Mouse (Mus musculus): ENCODE data around the gene Krtap2-4. TPM values are rescaled to one million over a fixed set of nuclear protein-coding genes. Genes with fewer than 3 reads are reported as not detected.

Krtap2-4 gene
- total and polyA plus RNA-seq, 3 experiments: not detected

DNA sequence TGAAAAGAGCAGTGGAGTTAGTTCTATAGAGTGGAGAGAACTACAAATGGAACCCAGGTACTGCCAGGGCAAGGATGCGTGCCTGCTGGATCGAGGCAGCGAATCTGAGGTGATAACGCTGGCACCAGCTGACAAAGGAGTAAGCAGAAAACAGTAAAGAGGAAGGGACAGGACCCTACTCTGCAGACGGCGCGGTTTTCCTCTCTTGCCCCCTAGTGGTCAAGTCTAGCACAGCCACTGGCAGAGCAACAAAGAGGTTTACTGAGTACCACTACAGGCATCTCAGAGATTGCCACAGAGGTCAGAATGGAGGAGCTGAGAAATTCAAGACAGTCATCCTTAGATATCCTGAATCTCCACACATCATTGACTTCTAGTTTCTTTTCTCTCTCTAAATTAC, 40.5 kb downstream of the Krtap2-4 start:
- H3K4me1 ChIP-seq (ENCODE audit: insufficient read depth, low read depth, low read length): no peaks in the 10 kb centered on the region
- peaks cover 11% of the 10 kb centered on the region for H3K9me3 ChIP-seq (replicated peaks)
- DNase-seq (ENCODE audit: low spot score): peak; percentile 2
- H3K27me3 ChIP-seq (ENCODE audit: insufficient read depth, low read length): no peaks in the 10 kb centered on the region
- no peak for TF ChIP-seq TAL1 (conservative IDR thresholded peaks at IDR 0.05; ENCODE audit: low read depth, low read length)
- no peak for TF ChIP-seq GATA2 (IDR thresholded peaks at IDR 0.05; ENCODE audit: borderline replicate concordance, low read depth, low read length)
- TF ChIP-seq CTCF (IDR thresholded peaks at IDR 0.05; ENCODE audit: low read depth, low read length): peak; percentile 38; the same call in 1 of the 2 replicates
- TF ChIP-seq POLR2AphosphoS5 (IDR thresholded peaks at IDR 0.05; ENCODE audit: insufficient replicate concordance, low read depth, low read length): no peak
- no peak overlapping the region for H3K4me3 ChIP-seq (ENCODE audit: low read depth, low read length)
- H3K36me3 ChIP-seq (replicated peaks): no peaks in the 10 kb centered on the region
- ATAC-seq (ENCODE audit: extremely low read depth, insufficient number of reproducible peaks, low FRiP score, poor library complexity, severe bottlenecking): peak; percentile 45; the same call in 1 of the 2 replicates

DNA sequence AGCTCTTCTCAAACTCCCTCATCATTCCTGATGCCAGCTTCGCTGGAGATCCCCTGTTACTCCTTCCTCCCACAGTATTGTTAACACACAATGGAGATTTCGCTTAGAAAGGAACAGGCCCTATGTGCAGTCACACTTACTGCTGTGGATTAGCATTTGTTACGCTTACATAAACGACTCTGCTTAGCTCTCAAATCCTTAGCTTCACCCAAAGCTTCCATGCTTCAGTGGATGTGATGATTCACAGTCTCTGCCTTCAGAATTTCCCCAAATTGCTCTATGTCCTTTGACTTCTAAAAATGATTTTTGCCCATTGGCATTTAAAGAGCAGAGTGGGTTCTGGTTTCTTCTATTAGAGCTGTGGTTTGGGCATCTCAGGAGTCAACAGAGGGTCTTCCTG, 41.5 kb downstream of the Krtap2-4 start:
- no peak for ATAC-seq (ENCODE audit: extremely low read depth, insufficient number of reproducible peaks, low FRiP score, poor library complexity, severe bottlenecking)

DNA sequence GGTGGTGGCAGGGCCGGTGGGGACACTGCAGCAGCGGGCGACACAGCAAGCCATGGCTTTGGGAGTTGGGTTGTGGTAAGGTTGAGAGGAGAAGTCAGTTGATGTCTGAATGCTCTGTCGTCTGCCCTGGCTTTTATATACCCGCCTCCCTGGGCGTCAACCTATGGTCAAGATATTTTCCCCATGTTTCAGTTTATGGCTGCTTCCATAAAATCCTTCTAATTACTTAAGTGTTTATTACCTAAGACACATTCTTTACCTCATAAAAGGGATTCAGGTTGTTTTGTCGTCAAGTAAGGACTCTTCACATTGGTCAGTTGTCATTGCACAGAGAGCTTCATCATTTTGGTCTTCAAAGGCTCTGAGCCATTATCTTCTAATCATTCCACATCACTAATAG, 48.1 kb downstream of the Krtap2-4 start, which contains the start of gene Krtap3-1:
Gene Krtap3-1, minus strand, starts transcription at position 101 of the 400 bp plus-strand sequence.
- DNase-seq (ENCODE audit: low spot score) (no peak), ATAC-seq (ENCODE audit: extremely low read depth, insufficient number of reproducible peaks, low FRiP score, poor library complexity, severe bottlenecking) (no peak)
- Histone ChIP-seq H3K4me3 (ENCODE audit: low read depth, low read length) (no peak within 1 kb of the TSS), H3K27me3 (ENCODE audit: insufficient read depth, low read length) (no peaks in the 10 kb centered on the region), H3K9me3 (replicated peaks) (peaks cover 12% of the 10 kb centered on the region), H3K4me1 (ENCODE audit: insufficient read depth, low read depth, low read length) (no peaks in the 10 kb centered on the region), H3K36me3 (replicated peaks) (no peaks in the 10 kb centered on the region)
- no peak for TF ChIP-seq GATA2 (IDR thresholded peaks at IDR 0.05; ENCODE audit: borderline replicate concordance, low read depth, low read length)
- TF ChIP-seq TAL1 (conservative IDR thresholded peaks at IDR 0.05; ENCODE audit: low read depth, low read length): no peak
- no peak for TF ChIP-seq GATA1 (IDR thresholded peaks at IDR 0.05; ENCODE audit: borderline replicate concordance, low read length)

More for the DNA sequence above, 41.5 kb downstream of the Krtap2-4 start:
- no peak for DNase-seq (ENCODE audit: low spot score)
- Histone ChIP-seq H3K27me3 (ENCODE audit: insufficient read depth, low read length) (no peaks in the 10 kb centered on the region), H3K36me3 (replicated peaks) (no peaks in the 10 kb centered on the region), H3K4me3 (ENCODE audit: low read depth, low read length) (no peak overlapping the region), H3K9me3 (replicated peaks) (peaks cover 11% of the 10 kb centered on the region), H3K4me1 (ENCODE audit: insufficient read depth, low read depth, low read length) (no peaks in the 10 kb centered on the region)
- TF ChIP-seq POLR2AphosphoS5 (IDR thresholded peaks at IDR 0.05; ENCODE audit: insufficient replicate concordance, low read depth, low read length) (no peak), GATA2 (IDR thresholded peaks at IDR 0.05; ENCODE audit: borderline replicate concordance, low read depth, low read length) (no peak), GATA1 (IDR thresholded peaks at IDR 0.05; ENCODE audit: borderline replicate concordance, low read length) (no peak), TAL1 (conservative IDR thresholded peaks at IDR 0.05; ENCODE audit: low read depth, low read length) (no peak), CTCF (IDR thresholded peaks at IDR 0.05; ENCODE audit: low read depth, low read length) (no peak)

Other genes starting within 250 kb of the Krtap2-4 start
Only the 20 nearest of the 38 such genes appear.
- not detected in 2 replicates for gene Krt39, start 93.5 kb downstream of the Krtap2-4 start, total RNA-seq (2014; fragmentation: Nextera tagmentation)
- gene Krt39, start 93.5 kb downstream of the Krtap2-4 start, total RNA-seq (2017): 0.05 TPM in 1 of 2 replicates, not detected in the other
- gene Krt39, start 93.5 kb downstream of the Krtap2-4 start, polyA plus RNA-seq (2012): not detected in 2 replicates
- gene Krt40, start 71.7 kb downstream of the Krtap2-4 start, total RNA-seq (2014; fragmentation: Nextera tagmentation): not detected in 2 replicates
- gene Krt40, start 71.7 kb downstream of the Krtap2-4 start, total RNA-seq (2017): 0.16 TPM in 1 of 2 replicates, not detected in the other
- gene Krt40, start 71.7 kb downstream of the Krtap2-4 start, polyA plus RNA-seq (2012): not detected in 2 replicates
- gene Krtap3-3, start 64.0 kb downstream of the Krtap2-4 start, total RNA-seq (2014; fragmentation: Nextera tagmentation): not detected in 2 replicates
- gene Krtap3-3, start 64.0 kb downstream of the Krtap2-4 start, total RNA-seq (2017): not detected in 2 replicates
- gene Krtap3-3, start 64.0 kb downstream of the Krtap2-4 start, polyA plus RNA-seq (2012): not detected in 2 replicates
- gene Krtap3-2, start 58.0 kb downstream of the Krtap2-4 start, total RNA-seq (2014; fragmentation: Nextera tagmentation): not detected in 2 replicates
- gene Krtap3-2, start 58.0 kb downstream of the Krtap2-4 start, total RNA-seq (2017): 0.16 and 0.23 TPM in 2 replicates
- not detected in 2 replicates for gene Krtap3-2, start 58.0 kb downstream of the Krtap2-4 start, polyA plus RNA-seq (2012)
- gene Gm11939, start 55.4 kb downstream of the Krtap2-4 start, total RNA-seq (2014; fragmentation: Nextera tagmentation): not detected in 2 replicates
- not detected in 2 replicates for gene Gm11939, start 55.4 kb downstream of the Krtap2-4 start, total RNA-seq (2017)
- gene Gm11939, start 55.4 kb downstream of the Krtap2-4 start, polyA plus RNA-seq (2012): not detected in 2 replicates
- not detected in 2 replicates for gene Krtap3-1, start 48.2 kb downstream of the Krtap2-4 start, total RNA-seq (2014; fragmentation: Nextera tagmentation)
- not detected in 2 replicates for gene Krtap3-1, start 48.2 kb downstream of the Krtap2-4 start, total RNA-seq (2017)
- gene Krtap3-1, start 48.2 kb downstream of the Krtap2-4 start, polyA plus RNA-seq (2012): not detected in 2 replicates
- not detected in 2 replicates for gene Krtap1-5, start 33.8 kb downstream of the Krtap2-4 start, total RNA-seq (2014; fragmentation: Nextera tagmentation)
- 0.11 and 0.12 TPM in 2 replicates for gene Krtap1-5, start 33.8 kb downstream of the Krtap2-4 start, total RNA-seq (2017)
- gene Krtap1-5, start 33.8 kb downstream of the Krtap2-4 start, polyA plus RNA-seq (2012): not detected in 2 replicates
- gene Krtap1-4, start 31.2 kb downstream of the Krtap2-4 start, total RNA-seq (2014; fragmentation: Nextera tagmentation): not detected in 2 replicates
- 0.41 TPM in 1 of 2 replicates, not detected in the other for gene Krtap1-4, start 31.2 kb downstream of the Krtap2-4 start, total RNA-seq (2017)
- gene Krtap1-4, start 31.2 kb downstream of the Krtap2-4 start, polyA plus RNA-seq (2012): not detected in 2 replicates
- not detected in 2 replicates for gene Krtap1-3, start 23.5 kb downstream of the Krtap2-4 start, total RNA-seq (2014; fragmentation: Nextera tagmentation)
- not detected in 2 replicates for gene Krtap1-3, start 23.5 kb downstream of the Krtap2-4 start, total RNA-seq (2017)
- gene Krtap1-3, start 23.5 kb downstream of the Krtap2-4 start, polyA plus RNA-seq (2012): not detected in 2 replicates
- gene Krtap9-3, start 16.7 kb downstream of the Krtap2-4 start, total RNA-seq (2014; fragmentation: Nextera tagmentation): not detected in 2 replicates
- 0.49 TPM in 1 of 2 replicates, not detected in the other for gene Krtap9-3, start 16.7 kb downstream of the Krtap2-4 start, total RNA-seq (2017)
- gene Krtap9-3, start 16.7 kb downstream of the Krtap2-4 start, polyA plus RNA-seq (2012): not detected in 2 replicates
- gene Gm11938, start 11.5 kb downstream of the Krtap2-4 start, total RNA-seq (2014; fragmentation: Nextera tagmentation): not detected in 2 replicates
- not detected in 2 replicates for gene Gm11938, start 11.5 kb downstream of the Krtap2-4 start, total RNA-seq (2017)
- gene Gm11938, start 11.5 kb downstream of the Krtap2-4 start, polyA plus RNA-seq (2012): not detected in 2 replicates
- not detected in 2 replicates for gene Gm11937, start 4.7 kb downstream of the Krtap2-4 start, total RNA-seq (2014; fragmentation: Nextera tagmentation)
- not detected in 2 replicates for gene Gm11937, start 4.7 kb downstream of the Krtap2-4 start, total RNA-seq (2017)
- not detected in 2 replicates for gene Gm11937, start 4.7 kb downstream of the Krtap2-4 start, polyA plus RNA-seq (2012)
- gene Gm11562, start 5.6 kb upstream of the Krtap2-4 start, total RNA-seq (2014; fragmentation: Nextera tagmentation): not detected in 2 replicates
- gene Gm11562, start 5.6 kb upstream of the Krtap2-4 start, total RNA-seq (2017): not detected in 2 replicates
- not detected in 2 replicates for gene Gm11562, start 5.6 kb upstream of the Krtap2-4 start, polyA plus RNA-seq (2012)
- not detected in 2 replicates for gene Krtap4-1, start 13.4 kb upstream of the Krtap2-4 start, total RNA-seq (2014; fragmentation: Nextera tagmentation)
- gene Krtap4-1, start 13.4 kb upstream of the Krtap2-4 start, total RNA-seq (2017): not detected in 2 replicates
- not detected in 2 replicates for gene Krtap4-1, start 13.4 kb upstream of the Krtap2-4 start, polyA plus RNA-seq (2012)
- gene Krtap4-2, start 20.2 kb upstream of the Krtap2-4 start, total RNA-seq (2014; fragmentation: Nextera tagmentation): not detected in 2 replicates
- not detected in 2 replicates for gene Krtap4-2, start 20.2 kb upstream of the Krtap2-4 start, total RNA-seq (2017)
- gene Krtap4-2, start 20.2 kb upstream of the Krtap2-4 start, polyA plus RNA-seq (2012): not detected in 2 replicates
- not detected in 2 replicates for gene Krtap4-7, start 29.2 kb upstream of the Krtap2-4 start, total RNA-seq (2014; fragmentation: Nextera tagmentation)
- gene Krtap4-7, start 29.2 kb upstream of the Krtap2-4 start, total RNA-seq (2017): 0.33 and 0.46 TPM in 2 replicates
- gene Krtap4-7, start 29.2 kb upstream of the Krtap2-4 start, polyA plus RNA-seq (2012): not detected in 2 replicates
- gene Gm11555, start 35.4 kb upstream of the Krtap2-4 start, total RNA-seq (2014; fragmentation: Nextera tagmentation): not detected in 2 replicates
- gene Gm11555, start 35.4 kb upstream of the Krtap2-4 start, total RNA-seq (2017): not detected in 2 replicates
- gene Gm11555, start 35.4 kb upstream of the Krtap2-4 start, polyA plus RNA-seq (2012): not detected in 2 replicates
- gene Gm11563, start 44.1 kb upstream of the Krtap2-4 start, total RNA-seq (2014; fragmentation: Nextera tagmentation): not detected in 2 replicates
- gene Gm11563, start 44.1 kb upstream of the Krtap2-4 start, total RNA-seq (2017): not detected in 2 replicates
- gene Gm11563, start 44.1 kb upstream of the Krtap2-4 start, polyA plus RNA-seq (2012): not detected in 2 replicates
- gene Krtap4-6, start 51.1 kb upstream of the Krtap2-4 start, total RNA-seq (2014; fragmentation: Nextera tagmentation): not detected in 2 replicates
- gene Krtap4-6, start 51.1 kb upstream of the Krtap2-4 start, total RNA-seq (2017): 0.12 TPM in 1 of 2 replicates, not detected in the other
- gene Krtap4-6, start 51.1 kb upstream of the Krtap2-4 start, polyA plus RNA-seq (2012): not detected in 2 replicates
- not detected in 2 replicates for gene Gm14190, start 75.9 kb upstream of the Krtap2-4 start, total RNA-seq (2014; fragmentation: Nextera tagmentation)
- gene Gm14190, start 75.9 kb upstream of the Krtap2-4 start, total RNA-seq (2017): not detected in 2 replicates
- gene Gm14190, start 75.9 kb upstream of the Krtap2-4 start, polyA plus RNA-seq (2012): not detected in 2 replicates